Mouse (Mus musculus): ENCODE measurements around the gene Edrf1.

Gene Edrf1

DNA sequence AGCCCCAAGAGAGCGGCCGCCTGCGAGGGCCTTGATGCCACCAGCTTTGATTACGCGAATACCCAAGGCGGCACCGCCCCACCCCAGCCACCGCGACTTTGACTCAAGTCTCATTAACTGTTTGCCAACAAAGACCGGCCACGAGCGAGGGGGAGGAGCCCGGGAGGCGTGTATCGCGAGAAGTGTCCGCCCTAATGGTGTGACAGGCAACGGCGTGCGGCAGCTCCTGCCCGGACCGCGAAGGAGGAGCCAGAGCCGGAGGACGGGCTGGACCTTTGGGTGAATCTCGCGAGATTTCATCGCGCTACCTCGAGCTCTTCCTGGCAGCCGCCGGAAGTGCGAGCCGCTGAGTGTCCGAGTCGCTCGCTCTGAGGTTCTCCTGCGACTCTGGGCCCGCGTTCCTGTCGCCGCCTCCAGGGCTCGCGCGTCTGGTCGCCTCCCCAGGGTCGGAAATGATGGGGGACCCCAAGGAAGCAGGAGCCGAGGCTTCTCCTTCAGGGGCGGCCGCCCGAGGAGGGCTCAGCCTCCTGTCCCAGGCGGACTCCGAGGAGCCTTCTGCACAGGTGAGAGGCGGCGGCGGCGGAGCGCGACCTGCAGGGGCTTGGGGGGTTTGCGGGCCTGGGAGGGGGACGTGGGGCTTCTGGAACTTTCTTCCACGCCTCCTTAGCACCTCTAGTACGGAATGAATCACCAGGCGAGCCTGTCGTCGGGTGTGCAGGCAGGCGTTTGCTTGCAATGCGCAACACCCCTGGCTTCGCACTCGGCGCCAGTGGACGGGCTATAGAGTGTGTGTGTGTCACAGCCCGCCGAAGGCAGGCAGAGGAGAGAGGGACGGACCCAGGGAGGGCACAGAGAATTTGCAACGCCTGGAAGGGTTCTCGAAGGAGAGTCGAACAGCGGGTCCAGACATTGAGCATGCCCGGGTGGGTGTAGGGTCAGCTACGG lies at the start of gene Edrf1:
Gene Edrf1, plus strand, starts transcription at position 183 of the 945 bp plus-strand sequence.
- DNase-seq (ENCODE audit: low read depth, low spot score) = peak; percentile 99

DNA sequence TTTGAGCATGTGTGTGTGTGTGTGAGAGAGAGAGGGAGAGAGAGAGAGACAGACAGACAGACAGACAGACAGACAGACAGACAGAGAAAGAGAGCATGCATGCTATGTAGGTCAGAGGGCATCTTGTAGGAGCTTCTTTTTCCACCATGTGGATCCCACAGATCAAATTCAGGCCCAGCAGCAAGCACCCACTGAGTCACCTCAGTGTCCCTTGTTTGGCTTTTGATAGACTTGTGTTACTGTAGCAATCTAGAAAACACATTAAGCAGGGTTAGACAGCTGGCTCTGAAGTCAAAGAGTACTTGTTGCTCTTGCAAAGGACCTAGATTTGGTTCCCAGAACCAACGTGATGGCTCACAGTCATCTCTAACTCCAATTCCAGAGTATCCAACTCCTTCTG lies 45.6 kb upstream of the Edrf1 start:
- DNase-seq (ENCODE audit: low read depth, low spot score) = no peak

DNA sequence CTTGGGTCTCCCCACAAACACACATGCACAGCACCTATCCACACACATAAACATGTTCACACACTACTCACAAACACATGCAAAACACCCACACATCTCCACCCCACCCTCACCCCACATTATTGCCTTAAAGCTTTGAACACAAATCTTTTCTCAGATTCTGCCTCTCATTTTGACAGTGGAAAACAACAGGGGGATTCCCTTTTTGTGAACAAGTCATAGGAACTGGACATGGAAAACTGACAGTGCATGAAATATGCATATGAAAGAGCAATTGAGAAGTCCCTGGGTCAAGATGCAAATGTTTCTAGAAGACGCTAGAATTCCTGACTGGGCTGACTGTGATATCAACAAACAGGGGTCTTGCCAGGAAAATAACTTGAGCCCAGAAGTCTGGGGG lies 36.8 kb upstream of the Edrf1 start:
- DNase-seq (ENCODE audit: low read depth, low spot score) = no peak

DNA sequence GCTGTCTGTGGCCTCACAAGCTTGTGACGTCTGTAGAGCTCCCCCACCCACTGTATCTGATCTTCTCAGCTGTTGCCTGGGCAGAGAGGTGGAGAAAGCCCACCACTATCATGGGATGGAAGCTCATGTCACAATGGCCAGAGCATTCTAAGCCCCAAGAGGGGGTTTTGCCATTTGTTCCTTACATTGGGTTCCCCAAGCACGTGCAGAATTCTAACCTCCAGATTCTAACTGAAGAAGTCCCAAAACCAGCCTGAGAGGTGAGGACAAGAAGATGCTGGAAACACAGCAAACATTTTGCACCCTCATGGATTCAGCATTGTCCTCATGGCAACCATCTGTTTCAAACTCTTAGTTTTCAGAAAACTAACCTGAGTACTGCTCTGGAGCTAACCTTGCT lies 35.3 kb upstream of the Edrf1 start, which contains the start of gene Tex36:
Gene Tex36, minus strand, starts transcription at position 101 of the 400 bp plus-strand sequence.
- DNase-seq (ENCODE audit: low read depth, low spot score) = no peak

DNA sequence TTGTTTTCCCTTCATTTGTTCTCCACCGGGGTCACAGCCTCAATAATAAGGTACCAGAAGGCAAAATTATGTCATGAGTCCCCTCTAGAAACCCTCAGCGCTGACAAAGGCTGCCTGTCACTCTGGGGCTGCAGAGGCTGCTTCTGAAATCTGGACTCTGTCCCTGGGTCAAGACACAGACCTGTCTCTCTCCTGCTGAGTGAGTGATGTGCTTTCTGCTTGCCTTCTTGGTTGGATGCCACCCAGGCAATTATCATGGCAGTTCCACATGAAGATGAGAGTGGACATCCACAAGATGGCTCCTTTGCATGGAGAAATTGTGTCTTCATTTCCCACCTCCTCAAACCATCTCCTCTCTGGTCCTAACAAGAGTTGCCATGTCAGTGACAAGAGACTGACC lies 34.2 kb upstream of the Edrf1 start:
- DNase-seq (ENCODE audit: low read depth, low spot score) = no peak

DNA sequence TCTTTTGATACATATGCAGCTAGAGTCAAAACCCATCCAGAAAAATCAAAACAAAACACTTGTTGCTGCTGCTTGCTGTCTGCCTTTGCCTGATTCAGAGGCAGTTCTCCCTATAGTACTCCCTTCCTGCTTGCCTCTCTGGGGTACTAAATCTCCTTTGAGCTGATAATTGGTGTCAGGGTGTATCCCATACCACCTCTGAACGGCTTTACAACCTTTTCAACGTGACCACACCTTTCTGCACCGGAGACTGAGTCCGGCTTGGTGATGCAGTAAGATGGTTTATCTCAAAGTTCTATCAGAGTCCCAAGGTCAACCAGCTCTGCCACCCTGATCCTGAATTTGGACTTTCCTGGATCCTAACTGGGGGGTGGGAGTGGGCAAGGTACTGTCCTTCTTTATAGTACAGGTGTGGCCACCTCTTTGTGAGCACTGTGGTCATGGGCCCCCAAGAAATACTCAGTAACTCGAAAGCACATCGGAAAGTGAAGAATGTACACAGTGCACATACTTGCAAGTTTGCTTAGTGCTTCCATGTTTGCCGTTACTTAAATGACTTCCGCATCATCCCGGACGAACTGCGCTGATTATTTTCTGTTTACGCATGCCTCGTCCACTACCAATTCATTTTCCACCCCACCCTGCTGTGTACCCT lies 32.8 kb upstream of the Edrf1 start:
- DNase-seq (ENCODE audit: low read depth, low spot score) = no peak

DNA sequence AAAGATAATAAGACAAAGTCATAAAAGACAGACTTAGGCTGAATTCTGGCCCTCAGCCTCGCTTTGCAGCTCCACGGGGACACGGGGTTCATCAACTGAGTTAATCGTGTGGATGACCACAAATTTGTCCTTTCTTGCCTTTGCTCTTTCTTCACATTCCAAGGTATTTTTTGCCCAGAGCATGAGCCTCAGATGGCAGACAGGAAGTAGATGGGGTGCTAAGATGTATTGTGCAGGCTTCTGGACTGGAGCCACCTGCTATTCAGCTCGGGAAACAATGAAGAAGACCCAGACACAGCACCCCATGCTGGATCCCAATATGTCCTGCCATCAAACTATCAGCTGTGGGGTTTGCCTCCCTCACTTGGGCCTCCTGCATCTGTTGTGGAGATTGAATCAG lies 30.0 kb upstream of the Edrf1 start:
- no peak for DNase-seq (ENCODE audit: low read depth, low spot score)

DNA sequence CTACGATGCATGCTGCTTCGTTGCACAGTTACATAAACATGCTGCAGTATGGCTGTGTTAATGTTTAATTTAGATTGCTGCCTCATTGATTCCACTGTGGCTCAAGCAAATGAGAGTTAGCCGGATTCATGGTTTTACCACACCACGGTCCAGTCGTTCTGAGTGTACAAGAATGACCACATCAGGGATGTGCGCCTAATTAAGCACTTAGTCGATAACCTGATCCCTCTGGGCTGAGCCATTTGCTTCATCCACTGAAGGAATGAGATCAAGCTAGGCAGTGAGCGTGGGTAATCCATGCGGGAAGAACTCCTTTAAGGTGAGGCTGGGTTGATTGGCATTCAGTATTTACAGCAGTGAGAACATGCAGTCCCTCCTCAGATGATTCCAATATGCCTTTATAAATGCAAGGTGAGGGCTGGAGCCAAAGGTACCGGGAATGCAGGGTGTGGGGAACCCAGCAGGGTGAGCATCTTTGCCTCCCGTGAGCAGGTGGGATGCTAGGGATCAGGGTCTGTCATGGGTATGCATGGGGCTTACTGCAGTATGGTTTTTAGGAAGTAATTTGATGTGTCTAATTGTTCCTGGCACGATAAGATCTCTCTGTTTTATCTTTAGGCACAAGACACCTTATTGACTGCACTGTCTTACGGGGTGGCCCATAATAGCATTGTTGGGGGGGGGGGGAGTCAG lies 29.3 kb upstream of the Edrf1 start:
- no peak for DNase-seq (ENCODE audit: low read depth, low spot score)

DNA sequence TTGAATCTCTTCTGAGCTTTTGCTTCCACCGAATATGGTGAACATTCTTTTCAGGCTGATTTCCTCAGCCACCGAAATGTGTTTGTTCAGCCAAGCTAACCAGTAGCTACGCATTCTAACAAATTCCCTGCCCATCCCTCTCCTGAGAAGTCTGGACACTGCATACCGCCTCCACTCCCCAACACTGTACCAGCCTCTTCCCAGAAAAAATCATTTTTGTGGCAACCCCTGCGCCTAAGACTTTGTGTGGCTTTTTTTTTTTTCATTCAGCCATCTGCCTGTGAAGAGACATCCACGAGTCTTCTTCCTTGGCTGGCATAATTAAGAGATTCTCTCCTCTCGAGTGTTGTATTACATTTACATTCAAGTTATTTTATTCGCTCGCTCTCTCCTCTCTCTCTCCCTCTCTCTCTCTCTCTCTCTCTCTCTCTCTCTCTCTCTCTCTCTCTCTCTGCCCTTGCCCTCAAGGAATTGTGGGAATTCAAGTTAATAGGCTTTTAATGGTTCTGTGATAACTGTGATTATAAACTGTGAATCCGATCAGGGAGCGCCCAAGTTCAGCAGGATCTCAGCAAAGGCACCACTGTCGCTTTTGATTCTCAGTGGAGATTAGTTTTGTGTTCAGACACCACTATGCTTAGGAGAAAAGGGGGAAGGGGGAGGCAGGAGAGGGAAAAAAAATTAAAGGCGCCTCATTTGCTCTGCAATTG lies 28.6 kb upstream of the Edrf1 start:
- DNase-seq (ENCODE audit: low read depth, low spot score) = no peak

DNA sequence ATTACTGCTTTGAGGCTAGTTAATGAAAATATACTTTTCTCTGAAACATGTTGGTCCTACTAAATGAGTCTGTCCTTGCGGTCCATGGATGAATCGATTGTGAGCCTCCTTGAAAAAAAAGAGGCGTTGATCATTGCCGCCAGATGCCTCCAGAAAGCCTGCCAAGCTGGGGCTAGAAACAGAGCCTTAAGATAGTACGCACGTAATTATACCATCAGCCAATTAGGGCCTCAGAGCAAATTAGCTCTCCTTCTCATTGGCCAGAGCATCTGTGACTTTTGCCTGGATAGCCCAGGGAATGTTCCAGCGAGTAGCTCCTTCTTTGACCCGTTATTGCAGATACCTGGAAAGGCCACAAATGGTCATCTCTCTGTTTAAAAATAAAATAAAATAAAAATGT lies 27.8 kb upstream of the Edrf1 start:
- no peak for DNase-seq (ENCODE audit: low read depth, low spot score)

DNA sequence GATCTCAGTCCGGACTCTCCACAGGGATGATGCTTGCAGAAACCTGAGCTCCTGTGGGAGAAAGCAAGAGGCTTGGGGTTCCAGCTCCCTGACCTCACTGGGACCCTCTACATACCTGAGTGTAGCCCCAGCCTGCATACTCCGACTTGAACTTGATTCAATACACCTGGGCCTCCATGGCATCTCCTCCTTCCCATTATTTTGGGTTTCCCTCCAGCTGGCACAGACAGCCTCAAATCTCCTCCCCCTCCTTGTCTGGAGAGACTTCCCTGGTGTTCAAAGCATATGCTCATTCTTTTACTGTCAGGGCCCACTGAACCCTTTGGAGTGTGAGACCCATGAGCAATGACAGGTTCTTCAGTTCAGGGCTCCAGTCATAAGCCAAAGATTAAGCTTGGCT lies 24.4 kb upstream of the Edrf1 start:
- no peak for DNase-seq (ENCODE audit: low read depth, low spot score)

DNA sequence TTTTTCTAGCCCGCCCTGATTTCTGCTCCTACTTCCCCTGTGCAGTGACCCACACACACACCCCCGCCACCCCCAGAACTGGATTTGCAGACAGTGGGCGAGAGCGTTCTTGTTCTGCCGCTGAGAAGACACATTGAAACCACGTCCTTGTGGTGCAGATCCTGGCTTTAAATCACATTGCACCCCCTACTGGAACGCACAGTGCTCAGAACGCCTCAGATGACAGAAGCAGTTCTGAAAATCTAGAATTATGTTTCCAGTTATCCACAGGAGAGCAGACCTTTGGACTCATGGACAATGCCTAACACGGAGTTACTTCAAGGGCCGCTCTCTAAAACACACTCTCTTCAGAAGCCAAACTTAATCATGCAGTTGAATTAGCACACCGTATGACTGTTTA lies 16.6 kb upstream of the Edrf1 start:
- DNase-seq (ENCODE audit: low read depth, low spot score) = no peak

DNA sequence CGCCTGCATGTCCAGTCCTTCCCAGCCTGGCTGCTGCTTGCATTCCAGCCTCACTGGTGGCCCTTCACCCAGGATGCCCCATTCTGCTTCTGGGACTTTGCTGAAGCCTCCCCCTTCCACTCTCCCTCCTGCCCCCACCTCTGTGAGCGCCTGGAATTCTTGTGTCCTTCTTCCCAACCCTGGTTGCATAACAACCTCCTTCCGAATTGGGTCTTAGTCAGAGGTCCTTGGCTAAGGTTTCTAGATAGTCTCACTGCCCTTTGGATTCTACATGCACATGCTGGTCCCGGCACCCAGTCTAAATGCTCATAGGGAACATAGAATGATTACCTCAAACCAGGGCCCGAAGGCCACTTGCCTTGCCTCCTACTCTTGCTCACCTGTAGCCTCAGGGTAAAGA lies 14.1 kb upstream of the Edrf1 start:
- DNase-seq (ENCODE audit: low read depth, low spot score) = no peak

DNA sequence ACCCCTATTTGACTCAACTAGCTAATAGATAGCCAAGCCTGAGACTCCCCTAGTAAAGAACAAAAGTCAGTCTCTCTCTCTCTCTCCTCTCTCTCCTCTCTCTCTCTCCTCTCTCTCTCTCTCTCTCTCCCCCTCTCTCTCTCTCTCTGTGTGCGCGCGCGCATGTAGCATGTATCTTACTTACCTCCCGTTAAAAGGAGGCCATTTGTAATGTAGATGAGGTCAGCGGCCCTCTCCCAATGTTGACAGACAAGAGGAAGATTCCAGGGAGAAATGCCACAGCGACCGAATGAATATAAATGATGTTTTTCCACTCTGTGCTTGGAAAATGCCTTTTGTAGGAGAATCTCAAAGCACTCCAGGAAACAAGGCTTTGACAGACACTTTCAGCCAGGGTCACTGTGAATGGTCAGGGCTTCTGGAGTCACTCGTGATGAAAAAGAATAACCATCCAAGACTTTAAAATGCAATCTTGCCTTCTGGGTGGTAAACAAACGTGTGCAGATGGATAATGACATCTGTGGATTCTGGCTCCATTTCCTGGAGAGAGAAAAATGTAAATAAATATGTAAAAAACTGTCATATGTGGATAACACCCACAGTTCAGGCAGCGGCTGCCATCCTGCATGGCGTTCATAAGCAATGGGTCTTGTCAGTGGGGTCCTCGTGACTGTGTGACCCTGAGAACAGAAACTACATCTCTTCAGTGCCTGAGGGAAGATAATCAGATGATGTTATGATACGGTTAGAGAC lies 10.0 kb upstream of the Edrf1 start:
- DNase-seq (ENCODE audit: low read depth, low spot score) = no peak

DNA sequence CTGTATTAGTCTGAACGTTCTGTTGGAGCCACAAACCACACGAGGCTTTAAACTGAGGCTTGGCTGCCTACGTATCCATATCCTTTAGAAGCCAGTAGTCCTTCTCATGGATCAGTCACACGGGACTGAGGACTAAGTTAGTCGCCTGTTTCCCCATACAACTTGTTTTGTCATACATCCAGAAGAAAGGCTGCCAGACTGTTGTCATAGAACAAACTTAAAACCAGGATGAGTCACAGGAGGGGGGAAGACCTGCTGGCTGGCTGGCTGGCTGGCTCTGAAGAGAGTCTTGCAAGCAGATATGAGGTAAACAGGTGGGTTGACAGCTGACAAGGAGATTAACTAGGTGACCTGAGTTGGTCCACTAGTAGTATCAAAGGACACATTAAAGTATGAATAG lies 6.5 kb upstream of the Edrf1 start:
- DNase-seq (ENCODE audit: low read depth, low spot score) = no peak

DNA sequence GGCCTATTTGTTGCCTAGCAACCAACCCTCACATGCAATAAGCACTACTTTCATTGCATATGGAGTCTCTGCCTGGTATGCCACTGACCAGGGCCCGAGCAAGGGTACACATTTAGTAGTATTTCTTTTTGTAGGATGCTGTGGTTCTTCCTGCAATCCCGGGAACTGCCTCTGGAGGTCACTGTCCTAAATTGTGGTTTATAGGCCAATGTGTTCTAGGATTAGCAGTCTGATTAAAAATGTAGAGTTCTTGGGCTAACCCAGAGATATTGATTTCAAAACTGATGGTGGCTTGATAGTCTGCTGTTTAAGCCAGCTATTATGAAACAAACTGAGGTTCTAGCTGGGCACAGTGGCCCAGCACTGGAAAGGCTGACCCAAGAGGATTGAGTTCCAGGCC lies 4.9 kb upstream of the Edrf1 start:
- peak; percentile 22 for DNase-seq (ENCODE audit: low read depth, low spot score)

DNA sequence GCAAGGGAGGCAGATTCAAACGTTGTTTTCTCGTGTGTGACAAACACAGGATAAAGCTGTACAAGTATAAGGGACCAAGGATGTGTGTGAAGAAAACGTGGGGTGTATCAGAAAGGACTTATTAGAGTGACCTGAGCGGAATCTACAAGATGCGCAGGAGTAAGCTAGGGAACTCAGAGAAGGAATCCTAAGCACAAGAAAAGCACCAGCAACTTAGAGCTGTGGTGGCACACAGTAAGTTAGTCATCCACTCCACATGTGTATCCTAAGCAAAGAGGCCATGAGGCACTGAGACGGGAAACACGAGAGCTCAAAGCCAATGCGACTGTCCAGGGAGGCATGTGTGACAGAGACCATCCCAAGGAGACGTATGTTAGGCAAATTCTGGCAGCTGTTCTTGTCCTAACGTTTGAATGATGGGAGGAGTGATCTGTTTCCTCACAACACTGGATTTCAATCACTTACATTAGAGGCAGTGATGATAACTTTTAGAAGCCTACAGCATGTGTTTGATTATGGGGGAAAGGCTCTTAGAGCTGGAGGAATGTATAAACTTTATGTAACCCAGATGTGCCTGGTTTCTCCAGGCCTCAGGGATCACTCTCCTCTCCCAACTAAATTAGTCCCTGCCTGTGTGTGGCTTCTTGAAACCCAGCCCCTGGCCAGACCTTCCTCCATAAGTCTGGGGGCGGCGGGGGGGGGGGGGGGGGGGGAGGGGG lies 2.3 kb upstream of the Edrf1 start:
- DNase-seq (ENCODE audit: low read depth, low spot score) = peak; percentile 35

DNA sequence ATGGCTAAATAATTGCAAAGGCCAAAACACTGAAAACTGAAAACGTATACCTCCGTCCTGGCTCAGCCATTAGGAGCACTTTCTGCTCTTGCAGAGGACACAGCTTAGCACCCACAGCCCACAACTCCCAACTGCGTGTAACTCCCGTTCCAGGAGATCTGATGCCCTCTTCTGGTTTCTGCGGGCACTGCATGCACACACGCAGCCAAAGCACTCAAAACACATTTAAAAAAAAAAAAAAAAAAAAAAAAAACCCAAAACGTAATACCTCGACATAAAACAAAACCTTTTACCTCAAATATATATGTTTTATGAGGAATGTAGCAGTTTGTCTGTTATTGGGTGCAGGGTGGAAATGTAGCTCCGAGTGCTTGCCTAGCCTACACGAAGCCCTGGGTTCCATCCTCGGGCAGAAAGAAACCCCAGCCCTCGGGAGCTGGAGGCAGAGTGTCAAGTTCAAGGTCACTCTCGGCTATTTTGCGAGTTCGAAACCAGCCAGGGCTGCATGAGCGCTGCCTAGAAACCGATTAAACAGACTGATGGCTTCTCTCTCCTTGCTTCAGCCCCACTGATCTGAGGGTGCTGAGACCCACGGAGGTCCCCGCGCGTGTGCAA lies 498 bp upstream of the Edrf1 start:
- DNase-seq (ENCODE audit: low read depth, low spot score) = peak; percentile 80

DNA sequence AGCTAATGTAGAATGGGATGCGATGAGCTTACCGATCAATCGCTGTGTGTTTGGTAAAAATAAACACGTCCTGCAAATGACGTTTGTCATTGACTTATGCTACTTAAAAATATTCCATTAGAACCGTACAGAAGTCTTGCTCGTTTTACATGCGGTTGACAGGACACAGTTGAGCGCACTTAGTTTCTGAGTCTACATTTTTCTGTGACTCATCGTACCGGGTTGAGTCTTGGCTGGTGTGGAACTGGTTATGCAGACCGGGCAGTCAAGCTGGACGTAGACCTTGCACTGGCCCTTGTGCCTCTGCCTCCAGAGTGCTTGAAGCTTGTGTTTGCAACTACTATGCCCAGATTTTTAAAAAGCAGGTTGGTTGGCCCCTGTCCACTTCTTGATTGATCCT lies 963 bp downstream of the Edrf1 start:
- DNase-seq (ENCODE audit: low read depth, low spot score) = no peak

DNA sequence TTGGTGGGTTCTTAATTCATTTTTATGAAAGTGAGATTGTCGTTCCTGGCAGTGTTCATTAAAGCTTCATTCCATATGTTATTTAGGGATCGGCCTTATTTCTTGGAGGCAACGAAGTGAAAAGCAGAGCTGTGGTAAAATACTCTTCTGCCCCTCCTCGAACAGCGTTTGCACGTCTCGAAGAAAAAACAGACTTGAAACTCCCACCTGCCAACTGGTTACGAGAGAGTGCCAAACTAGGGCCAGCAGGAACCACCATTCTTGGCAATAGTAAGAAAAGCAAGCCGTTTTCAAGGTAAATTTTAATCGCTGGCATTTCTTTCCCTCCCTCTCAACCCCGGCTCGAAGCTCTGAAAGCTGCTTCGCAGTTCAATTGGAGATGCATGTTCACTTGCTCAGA lies 1.5 kb downstream of the Edrf1 start:
- DNase-seq (ENCODE audit: low read depth, low spot score) = no peak
